Mouse (Mus musculus): ENCODE results near the gene Satb1. TPM values are rescaled to one million over a fixed set of nuclear protein-coding genes. Genes with fewer than 3 reads are reported as not detected.
A peak's percentile ranks its signal among the peaks of the same experiment; 100 is the strongest.

The Satb1 gene
- polyA plus RNA-seq, 1 experiment from 2014 or later, result 32.0 TPM

DNA sequence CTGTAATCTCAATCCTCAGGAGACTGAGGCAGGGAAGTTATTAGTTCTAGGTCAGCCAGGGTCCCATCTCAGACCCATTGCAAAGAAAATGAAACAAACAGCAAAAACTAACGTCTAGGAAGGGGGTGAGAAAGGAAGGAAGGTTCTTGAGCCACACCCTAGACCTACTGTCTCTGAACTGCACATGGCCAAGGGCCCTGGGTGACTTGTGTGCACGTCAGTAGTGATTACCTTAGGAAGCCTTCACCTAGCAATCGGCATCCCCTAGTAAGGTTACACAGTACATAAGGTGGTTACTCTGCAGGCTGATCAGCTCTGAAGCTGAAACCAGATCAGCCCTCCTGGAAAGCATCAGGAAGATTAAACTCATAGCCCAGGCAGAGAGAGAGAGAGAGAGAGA is 22.2 kb upstream of the Satb1 start:
- H3K36me3 ChIP-seq (ENCODE audit: control insufficient read depth, insufficient read depth, low read length), result no peaks in the 10 kb centered on the region
- H3K27me3 ChIP-seq (ENCODE audit: control insufficient read depth, insufficient read depth, low read length), result no peaks in the 10 kb centered on the region
- no peaks in the 10 kb centered on the region for H3K4me1 ChIP-seq (replicated peaks; ENCODE audit: control insufficient read depth, insufficient read depth, low read length)
- no peak overlapping the region for H3K9ac ChIP-seq (ENCODE audit: low read depth, low read length)
- H3K9me3 ChIP-seq (ENCODE audit: control insufficient read depth, low read length), result no peaks in the 10 kb centered on the region
- H3K27ac ChIP-seq (ENCODE audit: low read depth, low read length), result no peak overlapping the region
- DNase-seq (ENCODE audit: low spot score), result no peak
- no peak overlapping the region for H3K4me3 ChIP-seq (ENCODE audit: low read depth, low read length)
- H3K4me2 ChIP-seq (replicated peaks; ENCODE audit: low read depth, low read length), result no peak overlapping the region
- 84% methylated on average over 3 of the region's 3 CpGs for WGBS
- ATAC-seq (ENCODE audit: low FRiP score), result no peak

DNA sequence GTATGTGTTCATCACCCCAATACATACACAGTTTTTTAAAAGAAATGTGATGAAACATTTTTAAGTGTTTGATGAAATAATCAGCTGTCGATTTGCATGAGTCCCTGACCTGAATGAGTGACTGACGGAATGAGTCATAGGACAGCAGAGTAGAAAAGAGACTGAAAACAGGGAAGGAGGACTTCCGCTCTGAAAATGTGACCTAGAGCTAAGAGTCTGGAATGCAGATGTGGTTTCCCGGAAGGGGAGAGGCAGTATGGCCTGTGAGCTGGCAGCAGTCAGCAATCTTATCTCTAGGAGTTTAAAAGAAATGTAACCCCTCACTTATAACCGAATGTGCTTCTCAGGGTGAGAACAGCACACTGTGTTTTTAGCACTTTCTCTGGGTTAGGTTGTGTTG is 20.9 kb upstream of the Satb1 start:
- Histone ChIP-seq H3K4me3 (ENCODE audit: low read depth, low read length) (no peak overlapping the region), H3K36me3 (ENCODE audit: control insufficient read depth, insufficient read depth, low read length) (no peaks in the 10 kb centered on the region), H3K27ac (ENCODE audit: low read depth, low read length) (no peak overlapping the region), H3K9ac (ENCODE audit: low read depth, low read length) (no peak overlapping the region), H3K27me3 (ENCODE audit: control insufficient read depth, insufficient read depth, low read length) (no peaks in the 10 kb centered on the region), H3K9me3 (ENCODE audit: control insufficient read depth, low read length) (no peaks in the 10 kb centered on the region), H3K4me2 (replicated peaks; ENCODE audit: low read depth, low read length) (no peak overlapping the region), H3K4me1 (replicated peaks; ENCODE audit: control insufficient read depth, insufficient read depth, low read length) (no peaks in the 10 kb centered on the region)
- 86% methylated on average over 5 of the region's 5 CpGs for WGBS
- DNase-seq (ENCODE audit: low spot score) (no peak), ATAC-seq (ENCODE audit: low FRiP score) (no peak)

DNA sequence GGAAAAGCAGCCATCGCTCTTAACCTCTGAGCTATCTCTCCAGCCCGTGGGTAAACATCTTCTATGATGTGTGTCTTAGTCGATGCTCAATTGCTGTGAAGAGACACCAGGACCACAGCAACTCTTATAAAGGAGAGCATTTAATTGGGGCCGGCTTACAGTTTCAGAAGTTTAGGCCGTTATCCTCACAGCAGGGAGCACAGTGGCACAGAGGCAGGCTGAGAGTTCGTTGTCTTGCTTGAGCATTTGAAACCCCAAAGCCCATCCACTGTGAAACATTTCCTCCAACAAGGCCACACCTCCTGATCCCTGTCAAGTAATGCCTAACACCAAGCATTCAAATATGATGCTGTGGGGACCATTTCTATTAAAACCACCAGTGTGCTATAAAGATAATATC is 7.5 kb upstream of the Satb1 start:
- H3K4me3 ChIP-seq (ENCODE audit: low read depth, low read length), result no peak overlapping the region

DNA sequence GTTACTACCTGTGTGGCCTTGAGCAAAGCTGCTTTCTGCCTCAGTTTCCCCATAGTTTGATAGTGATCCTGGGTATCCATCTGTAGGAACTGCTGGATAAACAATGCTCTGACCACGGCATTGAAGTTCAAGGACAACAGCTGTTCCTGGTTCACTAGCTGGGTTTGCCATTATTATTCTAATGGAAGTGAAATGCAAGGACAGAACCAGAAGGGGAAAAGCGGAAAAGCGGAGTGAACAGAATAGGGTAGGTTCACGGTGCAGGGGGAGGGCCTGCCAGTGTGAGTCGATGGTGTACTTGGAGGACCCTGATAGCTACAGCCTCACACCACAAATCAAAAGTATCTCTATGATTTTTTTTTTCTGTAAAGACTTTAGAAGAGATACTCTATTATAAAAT is 6.4 kb upstream of the Satb1 start:
- ATAC-seq (ENCODE audit: low FRiP score), result no peak
- WGBS, result 70% methylated on average over 5 of the region's 5 CpGs
- H3K4me2 ChIP-seq (replicated peaks; ENCODE audit: low read depth, low read length), result no peak overlapping the region
- no peaks in the 10 kb centered on the region for H3K9me3 ChIP-seq (ENCODE audit: control insufficient read depth, low read length)
- H3K36me3 ChIP-seq (ENCODE audit: control insufficient read depth, insufficient read depth, low read length), result no peaks in the 10 kb centered on the region
- no peak overlapping the region for H3K27ac ChIP-seq (ENCODE audit: low read depth, low read length)
- no peak overlapping the region for H3K4me3 ChIP-seq (ENCODE audit: low read depth, low read length)
- DNase-seq (ENCODE audit: low spot score), result no peak
- no peaks in the 10 kb centered on the region for H3K27me3 ChIP-seq (ENCODE audit: control insufficient read depth, insufficient read depth, low read length)
- no peaks in the 10 kb centered on the region for H3K4me1 ChIP-seq (replicated peaks; ENCODE audit: control insufficient read depth, insufficient read depth, low read length)
- no peak overlapping the region for H3K9ac ChIP-seq (ENCODE audit: low read depth, low read length)

More for the DNA sequence above, 7.5 kb upstream of the Satb1 start:
- 76% methylated on average over 6 of the region's 6 CpGs for WGBS
- no peak for DNase-seq (ENCODE audit: low spot score)
- Histone ChIP-seq H3K36me3 (ENCODE audit: control insufficient read depth, insufficient read depth, low read length) (no peaks in the 10 kb centered on the region), H3K4me1 (replicated peaks; ENCODE audit: control insufficient read depth, insufficient read depth, low read length) (no peaks in the 10 kb centered on the region), H3K27me3 (ENCODE audit: control insufficient read depth, insufficient read depth, low read length) (no peaks in the 10 kb centered on the region), H3K27ac (ENCODE audit: low read depth, low read length) (no peak overlapping the region), H3K9ac (ENCODE audit: low read depth, low read length) (no peak overlapping the region), H3K4me2 (replicated peaks; ENCODE audit: low read depth, low read length) (no peak overlapping the region), H3K9me3 (ENCODE audit: control insufficient read depth, low read length) (no peaks in the 10 kb centered on the region)
- ATAC-seq (ENCODE audit: low FRiP score), result no peak

DNA sequence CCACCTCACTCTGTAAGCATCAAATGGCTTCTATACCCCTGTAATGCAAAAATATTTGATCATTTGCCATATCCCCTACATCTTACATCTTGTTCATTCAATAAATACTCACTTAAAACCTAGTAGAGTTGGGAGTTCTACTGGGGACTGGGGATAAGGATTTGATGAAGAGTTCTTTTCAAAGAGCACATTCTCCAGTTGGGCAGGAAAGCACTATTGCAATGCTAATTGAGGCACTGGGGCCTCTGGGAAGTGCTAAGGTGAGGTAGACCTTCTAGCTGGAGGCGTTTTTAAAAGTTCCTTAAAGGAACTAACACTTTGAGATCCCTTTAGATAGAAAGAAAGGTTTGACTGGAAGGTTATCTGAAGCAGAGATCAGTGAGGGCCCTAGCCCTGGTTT is 3.8 kb upstream of the Satb1 start:
- Histone ChIP-seq H3K9ac (ENCODE audit: low read depth, low read length) (no peak overlapping the region), H3K36me3 (ENCODE audit: control insufficient read depth, insufficient read depth, low read length) (no peaks in the 10 kb centered on the region), H3K4me1 (replicated peaks; ENCODE audit: control insufficient read depth, insufficient read depth, low read length) (peaks cover 3% of the 10 kb centered on the region; the same call in 1 of the 2 replicates), H3K4me2 (replicated peaks; ENCODE audit: low read depth, low read length) (no peak overlapping the region), H3K27ac (ENCODE audit: low read depth, low read length) (no peak overlapping the region), H3K27me3 (ENCODE audit: control insufficient read depth, insufficient read depth, low read length) (peaks cover 9% of the 10 kb centered on the region), H3K4me3 (ENCODE audit: low read depth, low read length) (no peak overlapping the region), H3K9me3 (ENCODE audit: control insufficient read depth, low read length) (no peaks in the 10 kb centered on the region)
- WGBS, result 24% methylated on average over 1 of the region's 1 CpGs
- ATAC-seq (ENCODE audit: low FRiP score) (no peak), DNase-seq (ENCODE audit: low spot score) (no peak)

DNA sequence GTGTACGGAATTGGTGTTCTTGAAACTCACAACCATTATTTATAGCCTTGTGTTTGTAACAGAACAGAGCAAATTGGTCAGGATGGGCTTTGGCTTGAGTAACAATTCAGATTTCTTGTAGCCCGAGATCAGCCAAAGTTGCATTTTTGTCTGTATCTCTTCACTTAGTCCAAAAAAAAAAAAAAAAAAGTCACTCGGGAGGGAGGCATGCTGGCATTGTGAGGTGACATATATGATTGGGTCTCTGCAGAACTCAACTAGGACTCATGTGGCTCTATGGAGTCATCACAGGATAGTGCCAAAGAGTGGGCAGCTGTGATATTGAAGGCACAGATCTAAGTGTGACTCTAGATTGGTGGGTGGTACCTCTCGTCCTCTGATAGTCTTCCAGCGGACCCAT is 3.2 kb upstream of the Satb1 start:
- H3K4me1 ChIP-seq (replicated peaks; ENCODE audit: control insufficient read depth, insufficient read depth, low read length), result peaks cover 7% of the 10 kb centered on the region; the same call in 1 of the 2 replicates
- H3K27ac ChIP-seq (ENCODE audit: low read depth, low read length), result no peak overlapping the region
- no peak for ATAC-seq (ENCODE audit: low FRiP score)
- H3K4me2 ChIP-seq (replicated peaks; ENCODE audit: low read depth, low read length), result no peak overlapping the region
- no peak overlapping the region for H3K9ac ChIP-seq (ENCODE audit: low read depth, low read length)
- WGBS, result 89% methylated on average over 5 of the region's 5 CpGs
- no peaks in the 10 kb centered on the region for H3K36me3 ChIP-seq (ENCODE audit: control insufficient read depth, insufficient read depth, low read length)
- DNase-seq (ENCODE audit: low spot score), result no peak
- no peak overlapping the region for H3K4me3 ChIP-seq (ENCODE audit: low read depth, low read length)
- H3K27me3 ChIP-seq (ENCODE audit: control insufficient read depth, insufficient read depth, low read length), result peaks cover 14% of the 10 kb centered on the region
- no peaks in the 10 kb centered on the region for H3K9me3 ChIP-seq (ENCODE audit: control insufficient read depth, low read length)

DNA sequence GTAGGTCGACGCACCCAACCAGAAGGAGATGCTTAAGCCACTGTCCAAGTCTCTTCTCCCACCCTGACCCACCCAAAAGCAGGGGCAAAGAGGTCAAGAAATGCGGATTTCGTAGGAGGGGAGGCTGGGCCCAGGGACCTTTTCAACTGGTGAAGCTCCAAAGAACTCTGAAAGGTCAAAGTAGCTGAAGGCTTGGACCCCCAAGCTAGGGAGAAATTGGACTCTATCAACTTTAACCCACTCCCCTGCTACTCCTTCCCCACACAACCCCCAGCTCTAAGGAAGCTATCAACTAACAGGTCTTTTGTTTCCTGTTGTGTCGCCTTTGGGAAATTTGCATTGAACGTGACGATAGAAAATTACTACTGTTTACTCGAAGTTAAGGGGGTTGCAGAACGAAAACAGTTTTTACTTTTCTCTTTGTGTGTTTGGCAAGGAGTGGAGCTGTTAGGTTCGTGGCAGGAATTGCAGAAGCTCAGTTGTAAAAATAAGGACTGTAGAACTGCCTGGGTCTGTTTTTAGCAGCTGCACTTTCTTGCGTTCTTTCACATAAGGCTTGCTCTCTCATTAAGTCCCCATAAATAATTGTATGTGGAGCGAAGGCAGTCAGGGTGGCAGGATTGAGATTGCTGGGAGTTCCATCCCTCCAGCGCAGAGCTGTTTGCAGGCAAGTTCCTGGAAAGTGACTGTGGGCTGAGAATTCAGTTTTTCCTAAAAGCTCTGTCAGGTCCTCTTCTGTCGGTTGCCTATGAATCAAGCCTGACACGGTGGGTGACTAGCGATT is 680 bp upstream of the Satb1 start:
- Histone ChIP-seq H3K4me2 (replicated peaks; ENCODE audit: low read depth, low read length) (peak overlapping the region; percentile 99), H3K36me3 (ENCODE audit: control insufficient read depth, insufficient read depth, low read length) (no peaks in the 10 kb centered on the region), H3K4me1 (replicated peaks; ENCODE audit: control insufficient read depth, insufficient read depth, low read length) (peaks cover 7% of the 10 kb centered on the region; the same call in 1 of the 2 replicates), H3K4me3 (ENCODE audit: low read depth, low read length) (peak overlapping the region; percentile 62), H3K27ac (ENCODE audit: low read depth, low read length) (no peak overlapping the region), H3K9ac (ENCODE audit: low read depth, low read length) (no peak overlapping the region), H3K9me3 (ENCODE audit: control insufficient read depth, low read length) (no peaks in the 10 kb centered on the region), H3K27me3 (ENCODE audit: control insufficient read depth, insufficient read depth, low read length) (peaks cover 20% of the 10 kb centered on the region)
- WGBS, result 4% methylated on average over 16 of the region's 16 CpGs
- DNase-seq (ENCODE audit: low spot score) (peak; percentile 45), ATAC-seq (ENCODE audit: low FRiP score) (no peak; the same call in 1 of the 2 replicates)

DNA sequence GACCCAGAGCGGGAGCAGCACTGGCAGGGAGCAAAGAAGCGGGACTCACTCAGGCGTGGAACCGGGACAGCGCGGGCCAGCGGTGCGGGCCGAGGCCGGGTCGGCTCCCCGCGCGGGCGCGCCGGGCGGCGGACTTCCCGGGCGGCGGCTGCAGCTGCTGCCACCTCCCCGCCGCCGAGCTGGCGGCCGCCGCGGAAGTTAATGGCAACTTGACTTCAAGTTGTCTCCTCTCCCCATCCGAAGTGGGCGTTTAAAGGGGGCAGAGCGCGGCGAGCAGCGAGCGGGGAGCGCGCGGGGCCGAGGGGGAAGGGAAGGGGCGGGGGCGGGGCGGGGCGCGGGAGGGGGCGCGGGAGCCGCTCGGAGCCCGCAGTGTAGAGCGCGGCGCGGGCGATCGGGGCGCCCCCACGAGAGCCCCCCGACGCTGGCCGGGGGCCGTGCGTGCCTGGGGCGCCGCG is 642 bp downstream of the Satb1 start:
- DNase-seq (ENCODE audit: low spot score) (peak; percentile 62), ATAC-seq (ENCODE audit: low FRiP score) (peak; percentile 86)
- 0% methylated on average over 39 of the region's 66 CpGs for WGBS
- no peak overlapping the region for H3K27ac ChIP-seq (ENCODE audit: low read depth, low read length)
- peak overlapping the region; percentile 62 for H3K4me3 ChIP-seq (ENCODE audit: low read depth, low read length)
- peaks cover 7% of the 10 kb centered on the region; the same call in 1 of the 2 replicates for H3K4me1 ChIP-seq (replicated peaks; ENCODE audit: control insufficient read depth, insufficient read depth, low read length)
- H3K36me3 ChIP-seq (ENCODE audit: control insufficient read depth, insufficient read depth, low read length), result no peaks in the 10 kb centered on the region
- peaks cover 20% of the 10 kb centered on the region for H3K27me3 ChIP-seq (ENCODE audit: control insufficient read depth, insufficient read depth, low read length)
- peak overlapping the region; percentile 62 for H3K9ac ChIP-seq (ENCODE audit: low read depth, low read length)
- H3K9me3 ChIP-seq (ENCODE audit: control insufficient read depth, low read length), result no peaks in the 10 kb centered on the region
- peak overlapping the region; percentile 99 for H3K4me2 ChIP-seq (replicated peaks; ENCODE audit: low read depth, low read length)
